Mouse (Mus musculus) stomach, postnatal 0 days (tissue): ENCODE results near the gene Idh2. TPM values are rescaled to one million over a fixed set of nuclear protein-coding genes. Genes with fewer than 3 reads are reported as not detected.
A peak's percentile ranks its signal among the peaks of the same experiment; 100 is the strongest.

Experiments
- ATAC-seq: fragments of 200-750 bp; cut with Nextera tagmentation; 2 replicates; pipeline ENCODE4 v1.8.0; 2017; ENCODE audit not compliant: low FRiP score, low TSS enrichment
- DNase-seq: peaks from one replicate; pipeline ENCODE4 v3.0.0-alpha.2; 2016; ENCODE audit warnings: low spot score
- H3K27ac ChIP-seq: fragments of 300-500 bp; sonication (generic); replicated peaks from 2 replicates; pipeline ENCODE4 v1.5.1; 2014; ENCODE audit warnings: mild to moderate bottlenecking, control low read depth
- H3K27me3 ChIP-seq: fragments of 300-500 bp; sonication (generic); 2 replicates; pipeline ENCODE4 v1.6.1; 2014; ENCODE audit warnings: low read length; ENCODE audit not compliant: control insufficient read depth, insufficient read depth
- H3K36me3 ChIP-seq: fragments of 300-500 bp; sonication (generic); 2 replicates; pipeline ENCODE4 v1.6.1; 2014; ENCODE audit warnings: low read length, mixed read lengths; ENCODE audit not compliant: control insufficient read depth, insufficient read depth
- H3K4me1 ChIP-seq: fragments of 300-500 bp; sonication (generic); replicated peaks from 2 replicates; pipeline ENCODE4 v1.6.1; 2014; ENCODE audit warnings: antibody characterized with exemption; ENCODE audit not compliant: control insufficient read depth, insufficient read depth
- H3K4me2 ChIP-seq: fragments of 300-500 bp; sonication (generic); replicated peaks from 2 replicates; pipeline ENCODE4 v1.6.1; 2014; ENCODE audit warnings: low read depth, mild to moderate bottlenecking, control low read depth, moderate library complexity
- H3K4me3 ChIP-seq: fragments of 300-500 bp; sonication (generic); 2 replicates; pipeline ENCODE4 v1.5.1; 2014; ENCODE audit warnings: low read depth, low read length, control low read depth
- H3K9ac ChIP-seq: fragments of 300-500 bp; sonication (generic); 2 replicates; pipeline ENCODE4 v1.6.1; 2014; ENCODE audit warnings: mild to moderate bottlenecking, low read length, control low read depth, mixed read lengths
- H3K9me3 ChIP-seq: fragments of 300-500 bp; sonication (generic); 2 replicates; pipeline ENCODE4 v1.6.1; 2016; ENCODE audit warnings: low read length; ENCODE audit not compliant: control insufficient read depth
- CTCF ChIP-seq: IDR thresholded peaks from 2 replicates; pipeline ENCODE4 v1.5.1; 2016; ENCODE audit warnings: antibody characterized with exemption, low read depth, mild to moderate bottlenecking, moderate library complexity
- EP300 ChIP-seq: optimal IDR thresholded peaks from 2 replicates; pipeline ENCODE3; 2016; ENCODE audit warnings: antibody characterized with exemption
- WGBS: fragments of 180-500 bp; shearing (Covaris S2); extraction: QIAGEN DNeasy Blood & Tissue Kit; methylation state at CpG from one replicate; pipeline ENCODE4 v1.1.7; 2014; 5-methylcytosine and 5-hydroxymethylcytosine counted together
- polyA plus RNA-seq: library from polyadenylated mRNA; unstranded; fragments of >200 nt; fragmentation: Nextera tagmentation; extraction: Ambion mirVana; gene quantifications from 2 replicates; pipeline ENCODE4 v1.2.1, GENCODE M21; 2015

The Idh2 gene
- polyA plus RNA-seq, 1 experiment from 2014 or later: 288 TPM

GRCm38 (mm10) chr7:80105637-80106390 lies 9.4 kb downstream of the Idh2 start:
- H3K4me2 ChIP-seq: no peak overlapping the region

GRCm38 (mm10) chr7:80103335-80103734 lies 11.9 kb downstream of the Idh2 start:
- no peak overlapping the region for H3K4me3 ChIP-seq
- no peak for TF ChIP-seq EP300
- no peak for TF ChIP-seq CTCF
- 58% methylated on average over 3 of the region's 3 CpGs for WGBS
- no peaks in the 10 kb centered on the region; the same call in 1 of the 2 replicates for H3K4me1 ChIP-seq
- H3K4me2 ChIP-seq: no peak overlapping the region
- no peak for ATAC-seq
- no peaks in the 10 kb centered on the region for H3K9me3 ChIP-seq
- no peak overlapping the region for H3K9ac ChIP-seq
- 0 out of 2 replicates have a peak overlapping the region, but pooled peaks have one; percentile 8 for H3K27ac ChIP-seq
- H3K27me3 ChIP-seq: no peaks in the 10 kb centered on the region
- DNase-seq: no peak
- peaks cover 19% of the 10 kb centered on the region for H3K36me3 ChIP-seq

More at GRCm38 (mm10) chr7:80105637-80106390, 9.4 kb downstream of the Idh2 start:
- Histone ChIP-seq H3K4me3 (no peak overlapping the region), H3K27me3 (no peaks in the 10 kb centered on the region), H3K9ac (no peak overlapping the region), H3K9me3 (no peaks in the 10 kb centered on the region), H3K36me3 (peaks cover under 1% of the 10 kb centered on the region), H3K4me1 (no peaks in the 10 kb centered on the region; the same call in 1 of the 2 replicates), H3K27ac (no peak overlapping the region)
- DNase-seq (no peak), ATAC-seq (peak; percentile 66; the same call in 1 of the 2 replicates)
- 80% methylated on average over 4 of the region's 4 CpGs for whole genome bisulfite sequencing
- TF ChIP-seq CTCF (no peak), EP300 (no peak)

GRCm38 (mm10) chr7:80098389-80098976 lies 16.7 kb downstream of the Idh2 start:
- 86% methylated on average over 13 of the region's 13 CpGs for WGBS
- no peak overlapping the region for H3K4me2 ChIP-seq
- H3K36me3 ChIP-seq: peaks cover 41% of the 10 kb centered on the region
- no peaks in the 10 kb centered on the region for H3K9me3 ChIP-seq
- H3K27me3 ChIP-seq: no peaks in the 10 kb centered on the region
- DNase-seq: no peak
- no peak overlapping the region for H3K4me3 ChIP-seq
- peak; percentile 12; the same call in 1 of the 2 replicates for ATAC-seq
- H3K27ac ChIP-seq: no peak overlapping the region
- no peak overlapping the region for H3K9ac ChIP-seq
- H3K4me1 ChIP-seq: no peaks in the 10 kb centered on the region
- no peak for TF ChIP-seq CTCF
- no peak for TF ChIP-seq EP300

- TF ChIP-seq CTCF (no peak), EP300 (no peak)
- ATAC-seq: no peak
Observed at GRCm38 (mm10) chr7:80095598-80096309, 19.4 kb downstream of the Idh2 start.

GRCm38 (mm10) chr7:80094481-80094880 lies 20.7 kb downstream of the Idh2 start:
- ATAC-seq (no peak), DNase-seq (no peak)
- H3K9ac ChIP-seq: no peak overlapping the region

More at GRCm38 (mm10) chr7:80095598-80096309, 19.4 kb downstream of the Idh2 start:
- Histone ChIP-seq H3K27ac (no peak overlapping the region), H3K4me1 (peaks cover 4% of the 10 kb centered on the region; the same call in 1 of the 2 replicates), H3K27me3 (no peaks in the 10 kb centered on the region), H3K9me3 (no peaks in the 10 kb centered on the region), H3K9ac (no peak overlapping the region), H3K36me3 (peaks cover 44% of the 10 kb centered on the region), H3K4me2 (no peak overlapping the region), H3K4me3 (no peak overlapping the region)
- WGBS: 91% methylated on average over 20 of the region's 20 CpGs
- no peak for DNase-seq

More at GRCm38 (mm10) chr7:80094481-80094880, 20.7 kb downstream of the Idh2 start:
- Histone ChIP-seq H3K4me2 (no peak overlapping the region), H3K4me1 (peaks cover 4% of the 10 kb centered on the region; the same call in 1 of the 2 replicates), H3K36me3 (peaks cover 41% of the 10 kb centered on the region), H3K27me3 (no peaks in the 10 kb centered on the region), H3K27ac (no peak overlapping the region), H3K9me3 (no peaks in the 10 kb centered on the region), H3K4me3 (no peak overlapping the region)
- WGBS: 75% methylated on average over 5 of the region's 5 CpGs
- TF ChIP-seq EP300 (no peak), CTCF (no peak)
